Mouse (Mus musculus): ENCODE measurements around the gene Zfp879. TPM values are rescaled to one million over a fixed set of nuclear protein-coding genes. Genes with fewer than 3 reads are reported as not detected.

Gene Zfp879
- 1.6 and 1.7 TPM in 2 replicates for total RNA-seq (2017)

- peak; percentile 94 to 96 for ATAC-seq (replicated peaks in 1 of 2; ENCODE audit: insufficient read depth in 1 of 2, low FRiP score in 2 of 2, low TSS enrichment in 1 of 2, low read depth in 1 of 2, poor library complexity in 2 of 2, severe bottlenecking in 2 of 2)
Observed at GRCm38 (mm10) chr11:50841023-50841735, at the start of gene Zfp879. Gene Zfp879, minus strand, starts transcription at chr11:50841552.

- peak in 1 of 2 experiments; percentile 46; a peak in 1 of 4 replicates for ATAC-seq (replicated peaks in 1 of 2; ENCODE audit: insufficient read depth in 1 of 2, low FRiP score in 2 of 2, low TSS enrichment in 1 of 2, low read depth in 1 of 2, poor library complexity in 2 of 2, severe bottlenecking in 2 of 2)
Observed at GRCm38 (mm10) chr11:50887390-50888128, 46.2 kb upstream of the Zfp879 start, which contains the start of gene Zfp454. Gene Zfp454, minus strand, starts transcription at chr11:50887651.

GRCm38 (mm10) chr11:50886933-50887293, 45.6 kb upstream of the Zfp879 start:
- ATAC-seq (replicated peaks in 1 of 2; ENCODE audit: insufficient read depth in 1 of 2, low FRiP score in 2 of 2, low TSS enrichment in 1 of 2, low read depth in 1 of 2, poor library complexity in 2 of 2, severe bottlenecking in 2 of 2), result no peak

- ATAC-seq (replicated peaks in 1 of 2; ENCODE audit: insufficient read depth in 1 of 2, low FRiP score in 2 of 2, low TSS enrichment in 1 of 2, low read depth in 1 of 2, poor library complexity in 2 of 2, severe bottlenecking in 2 of 2), result no peak
Observed at GRCm38 (mm10) chr11:50886231-50886932, 45.0 kb upstream of the Zfp879 start.

GRCm38 (mm10) chr11:50883756-50884155, 42.4 kb upstream of the Zfp879 start:
- 0 out of 4 replicates have a peak, but pooled peaks of 1 of the 2 experiments have one; percentile 25 for ATAC-seq (replicated peaks in 1 of 2; ENCODE audit: insufficient read depth in 1 of 2, low FRiP score in 2 of 2, low TSS enrichment in 1 of 2, low read depth in 1 of 2, poor library complexity in 2 of 2, severe bottlenecking in 2 of 2)

- no peak for ATAC-seq (replicated peaks in 1 of 2; ENCODE audit: insufficient read depth in 1 of 2, low FRiP score in 2 of 2, low TSS enrichment in 1 of 2, low read depth in 1 of 2, poor library complexity in 2 of 2, severe bottlenecking in 2 of 2)
Observed at GRCm38 (mm10) chr11:50878641-50879040, 37.3 kb upstream of the Zfp879 start.

- ATAC-seq (replicated peaks in 1 of 2; ENCODE audit: insufficient read depth in 1 of 2, low FRiP score in 2 of 2, low TSS enrichment in 1 of 2, low read depth in 1 of 2, poor library complexity in 2 of 2, severe bottlenecking in 2 of 2), result peak; percentile 20 to 22; a peak in 1 of 4 replicates
Observed at GRCm38 (mm10) chr11:50850989-50851601, 9.7 kb upstream of the Zfp879 start.

- ATAC-seq (replicated peaks in 1 of 2; ENCODE audit: insufficient read depth in 1 of 2, low FRiP score in 2 of 2, low TSS enrichment in 1 of 2, low read depth in 1 of 2, poor library complexity in 2 of 2, severe bottlenecking in 2 of 2), result peak; percentile 59 to 65; a peak in 3 of 4 replicates
Observed at GRCm38 (mm10) chr11:50850177-50850735, 8.9 kb upstream of the Zfp879 start, which contains the start of gene Grm6. Gene Grm6, plus strand, starts transcription at chr11:50850685.

- no peak for ATAC-seq (replicated peaks in 1 of 2; ENCODE audit: insufficient read depth in 1 of 2, low FRiP score in 2 of 2, low TSS enrichment in 1 of 2, low read depth in 1 of 2, poor library complexity in 2 of 2, severe bottlenecking in 2 of 2)
Observed at GRCm38 (mm10) chr11:50849310-50849709, 8.0 kb upstream of the Zfp879 start.

- ATAC-seq (replicated peaks in 1 of 2; ENCODE audit: insufficient read depth in 1 of 2, low FRiP score in 2 of 2, low TSS enrichment in 1 of 2, low read depth in 1 of 2, poor library complexity in 2 of 2, severe bottlenecking in 2 of 2), result no peak
Observed at GRCm38 (mm10) chr11:50848520-50849137, 7.3 kb upstream of the Zfp879 start.

GRCm38 (mm10) chr11:50847047-50847446, 5.7 kb upstream of the Zfp879 start:
- no peak for ATAC-seq (replicated peaks in 1 of 2; ENCODE audit: insufficient read depth in 1 of 2, low FRiP score in 2 of 2, low TSS enrichment in 1 of 2, low read depth in 1 of 2, poor library complexity in 2 of 2, severe bottlenecking in 2 of 2)

GRCm38 (mm10) chr11:50845951-50846350, 4.6 kb upstream of the Zfp879 start:
- no peak for ATAC-seq (replicated peaks in 1 of 2; ENCODE audit: insufficient read depth in 1 of 2, low FRiP score in 2 of 2, low TSS enrichment in 1 of 2, low read depth in 1 of 2, poor library complexity in 2 of 2, severe bottlenecking in 2 of 2)

GRCm38 (mm10) chr11:50835727-50836126, 5.6 kb downstream of the Zfp879 start:
- ATAC-seq (replicated peaks in 1 of 2; ENCODE audit: insufficient read depth in 1 of 2, low FRiP score in 2 of 2, low TSS enrichment in 1 of 2, low read depth in 1 of 2, poor library complexity in 2 of 2, severe bottlenecking in 2 of 2), result peak; percentile 21 to 42; a peak in 1 of 4 replicates

GRCm38 (mm10) chr11:50827010-50827953, 14.1 kb downstream of the Zfp879 start, which contains the start of gene Zfp354c:
Gene Zfp354c, minus strand, starts transcription at chr11:50827724.
- peak; percentile 91 to 97 for ATAC-seq (replicated peaks in 1 of 2; ENCODE audit: insufficient read depth in 1 of 2, low FRiP score in 2 of 2, low TSS enrichment in 1 of 2, low read depth in 1 of 2, poor library complexity in 2 of 2, severe bottlenecking in 2 of 2)

- ATAC-seq (replicated peaks in 1 of 2; ENCODE audit: insufficient read depth in 1 of 2, low FRiP score in 2 of 2, low TSS enrichment in 1 of 2, low read depth in 1 of 2, poor library complexity in 2 of 2, severe bottlenecking in 2 of 2), result no peak
Observed at GRCm38 (mm10) chr11:50826214-50826613, 15.1 kb downstream of the Zfp879 start.

- ATAC-seq (replicated peaks in 1 of 2; ENCODE audit: insufficient read depth in 1 of 2, low FRiP score in 2 of 2, low TSS enrichment in 1 of 2, low read depth in 1 of 2, poor library complexity in 2 of 2, severe bottlenecking in 2 of 2), result no peak
Observed at GRCm38 (mm10) chr11:50814233-50814632, 27.1 kb downstream of the Zfp879 start.
